Mouse (Mus musculus) ES-Bruce4 (cell line): ENCODE data around the gene Camkmt. TPM values are rescaled to one million over a fixed set of nuclear protein-coding genes. Genes with fewer than 3 reads are reported as not detected.
A peak's percentile ranks its signal among the peaks of the same experiment; 100 is the strongest.

ENCODE experiments used
- H3K27ac ChIP-seq: 2 replicates; pipeline ENCODE4 v1.5.1; 2012; ENCODE audit warnings: low read length, inconsistent platforms; ENCODE audit not compliant: insufficient read depth
- H3K27me3 ChIP-seq: 2 replicates; pipeline ENCODE4 v1.6.1; 2012; ENCODE audit warnings: mild to moderate bottlenecking, low read length, inconsistent platforms; ENCODE audit not compliant: control insufficient read depth, poor library complexity, insufficient read depth, severe bottlenecking
- H3K36me3 ChIP-seq: 2 replicates; pipeline ENCODE4 v1.6.1; 2012; ENCODE audit warnings: inconsistent platforms, mild to moderate bottlenecking, low read length, moderate library complexity; ENCODE audit not compliant: control insufficient read depth, poor library complexity, insufficient read depth, severe bottlenecking
- H3K4me1 ChIP-seq: one replicate; pipeline ENCODE4 v1.8.1; 2011; ENCODE audit warnings: low read length; ENCODE audit not compliant: control insufficient read depth, insufficient read depth
- H3K4me3 ChIP-seq: 2 replicates; pipeline ENCODE4 v1.5.1; 2011; ENCODE audit warnings: low read depth, mild to moderate bottlenecking, low read length
- H3K9ac ChIP-seq: 2 replicates; pipeline ENCODE4 v1.6.1; 2012; ENCODE audit warnings: low read depth, mild to moderate bottlenecking, inconsistent platforms; ENCODE audit not compliant: poor library complexity, severe bottlenecking
- H3K9me3 ChIP-seq: replicated peaks from 2 replicates; pipeline ENCODE4 v1.6.1; 2012; ENCODE audit warnings: mild to moderate bottlenecking, low read length, inconsistent platforms; ENCODE audit not compliant: control insufficient read depth, poor library complexity, insufficient read depth, severe bottlenecking
- CTCF ChIP-seq: IDR thresholded peaks from one replicate; pipeline ENCODE4 v1.8.1; 2011; ENCODE audit warnings: low read depth, low read length
- EP300 ChIP-seq: IDR thresholded peaks from 2 replicates; pipeline ENCODE4 v1.6.1; 2011; ENCODE audit warnings: low read depth, low read length; ENCODE audit not compliant: insufficient read depth
- POLR2A ChIP-seq: IDR thresholded peaks from one replicate; pipeline ENCODE4 v1.8.1; 2011; ENCODE audit warnings: low read length; ENCODE audit not compliant: insufficient read depth
- polyA plus RNA-seq: library from polyadenylated mRNA; stranded (reverse); fragments of >200 nt; gene quantifications from 2 replicates; pipeline ENCODE4 v1.2.4, GENCODE M21; 2011; ENCODE audit warnings: low read depth; ENCODE audit not compliant: missing spikeins, insufficient read depth, insufficient read length

Camkmt gene
- polyA plus RNA-seq, 1 experiment: 3.7 TPM

GRCm38 (mm10) chr17:85085335-85085734 is 5.0 kb upstream of the Camkmt start:
- no peak overlapping the region for H3K27ac ChIP-seq
- no peaks in the 10 kb centered on the region for H3K4me1 ChIP-seq
- no peak overlapping the region for H3K4me3 ChIP-seq
- no peak overlapping the region for H3K9ac ChIP-seq
- TF ChIP-seq EP300 (no peak), POLR2A (no peak), CTCF (no peak)
- H3K9me3 ChIP-seq: no peaks in the 10 kb centered on the region
- H3K27me3 ChIP-seq: no peaks in the 10 kb centered on the region
- H3K36me3 ChIP-seq: no peaks in the 10 kb centered on the region

GRCm38 (mm10) chr17:85086501-85086900 is 3.9 kb upstream of the Camkmt start:
- Histone ChIP-seq H3K27ac (no peak overlapping the region), H3K9me3 (no peaks in the 10 kb centered on the region), H3K36me3 (no peaks in the 10 kb centered on the region), H3K9ac (no peak overlapping the region), H3K27me3 (no peaks in the 10 kb centered on the region), H3K4me3 (no peak overlapping the region), H3K4me1 (no peaks in the 10 kb centered on the region)
- no peak for TF ChIP-seq POLR2A
- no peak for TF ChIP-seq EP300
- TF ChIP-seq CTCF: no peak

GRCm38 (mm10) chr17:85087591-85087990 is 2.8 kb upstream of the Camkmt start:
- no peak overlapping the region for H3K9ac ChIP-seq
- H3K9me3 ChIP-seq: no peaks in the 10 kb centered on the region
- no peaks in the 10 kb centered on the region for H3K36me3 ChIP-seq
- no peaks in the 10 kb centered on the region for H3K4me1 ChIP-seq
- TF ChIP-seq POLR2A: no peak
- no peak for TF ChIP-seq EP300
- TF ChIP-seq CTCF: no peak
- no peak overlapping the region for H3K27ac ChIP-seq
- H3K4me3 ChIP-seq: no peak overlapping the region
- H3K27me3 ChIP-seq: no peaks in the 10 kb centered on the region

GRCm38 (mm10) chr17:85088401-85088800 is 2.0 kb upstream of the Camkmt start:
- H3K4me3 ChIP-seq: no peak overlapping the region
- H3K9me3 ChIP-seq: no peaks in the 10 kb centered on the region
- TF ChIP-seq POLR2A: no peak
- TF ChIP-seq EP300: no peak
- no peak for TF ChIP-seq CTCF
- H3K4me1 ChIP-seq: no peaks in the 10 kb centered on the region
- H3K27ac ChIP-seq: no peak overlapping the region
- no peaks in the 10 kb centered on the region for H3K36me3 ChIP-seq
- H3K27me3 ChIP-seq: no peaks in the 10 kb centered on the region
- no peak overlapping the region for H3K9ac ChIP-seq

GRCm38 (mm10) chr17:85089011-85089410 is 1.3 kb upstream of the Camkmt start:
- Histone ChIP-seq H3K9ac (no peak overlapping the region), H3K4me3 (no peak overlapping the region), H3K4me1 (no peaks in the 10 kb centered on the region), H3K27me3 (no peaks in the 10 kb centered on the region), H3K9me3 (no peaks in the 10 kb centered on the region), H3K36me3 (no peaks in the 10 kb centered on the region), H3K27ac (no peak overlapping the region)
- TF ChIP-seq EP300 (no peak), POLR2A (no peak)

GRCm38 (mm10) chr17:85089621-85090020 is 731 bp upstream of the Camkmt start:
- H3K4me1 ChIP-seq: no peaks in the 10 kb centered on the region
- no peaks in the 10 kb centered on the region for H3K36me3 ChIP-seq
- TF ChIP-seq POLR2A (no peak), CTCF (no peak), EP300 (no peak)
- H3K27ac ChIP-seq: peak overlapping the region; percentile 37
- no peaks in the 10 kb centered on the region for H3K9me3 ChIP-seq
- H3K9ac ChIP-seq: peak overlapping the region; percentile 76
- H3K4me3 ChIP-seq: peak overlapping the region; percentile 96
- no peaks in the 10 kb centered on the region for H3K27me3 ChIP-seq

GRCm38 (mm10) chr17:85091762-85092161 is 1.4 kb downstream of the Camkmt start:
- H3K27ac ChIP-seq: no peak overlapping the region
- peak overlapping the region; percentile 76; the same call in 1 of the 2 replicates for H3K9ac ChIP-seq
- peaks cover 3% of the 10 kb centered on the region; the same call in 1 of the 2 replicates for H3K36me3 ChIP-seq
- 0 out of 2 replicates have a peak, but pooled peaks cover 2% of the 10 kb centered on the region for H3K9me3 ChIP-seq
- no peak overlapping the region for H3K4me3 ChIP-seq
- no peaks in the 10 kb centered on the region for H3K27me3 ChIP-seq
- H3K4me1 ChIP-seq: no peaks in the 10 kb centered on the region
- TF ChIP-seq POLR2A (no peak), EP300 (no peak), CTCF (no peak)
